Mouse (Mus musculus) forebrain, embryonic 11.5 days (tissue): Measurements from ENCODE around the gene Cipc. TPM values are rescaled to one million over a fixed set of nuclear protein-coding genes. Genes with fewer than 3 reads are reported as not detected.
A peak's percentile ranks its signal among the peaks of the same experiment; 100 is the strongest.

Experiments used
- ATAC-seq: fragments of 200-750 bp; cut with Nextera tagmentation; replicated peaks from 2 replicates; pipeline ENCODE4 v1.8.0; 2017; ENCODE audit warnings: moderate TSS enrichment; ENCODE audit not compliant: low FRiP score
- DNase-seq: peaks from one replicate; pipeline ENCODE4 v3.0.0-alpha.2; 2017; ENCODE audit warnings: low spot score
- H3K27ac ChIP-seq: fragments of 300-500 bp; sonication (generic); 2 replicates; pipeline ENCODE4 v1.5.1; 2014; ENCODE audit warnings: low read depth, low read length
- H3K27me3 ChIP-seq: fragments of 300-500 bp; sonication (generic); 2 replicates; pipeline ENCODE4 v1.6.1; 2014; ENCODE audit warnings: mild to moderate bottlenecking, low read length, mixed read lengths; ENCODE audit not compliant: control insufficient read depth, insufficient read depth
- H3K36me3 ChIP-seq: fragments of 300-500 bp; sonication (generic); 2 replicates; pipeline ENCODE4 v1.6.1; 2014; ENCODE audit warnings: mild to moderate bottlenecking, low read length, moderate library complexity, mixed read lengths; ENCODE audit not compliant: control insufficient read depth, insufficient read depth
- H3K4me1 ChIP-seq: fragments of 300-500 bp; sonication (generic); replicated peaks from 2 replicates; pipeline ENCODE4 v1.6.1; 2014; ENCODE audit warnings: low read length, mixed read lengths; ENCODE audit not compliant: control insufficient read depth, insufficient read depth
- H3K4me2 ChIP-seq: fragments of 300-500 bp; sonication (generic); 2 replicates; pipeline ENCODE4 v1.6.1; 2014; ENCODE audit warnings: low read depth, mild to moderate bottlenecking, low read length, moderate library complexity, mixed read lengths; ENCODE audit not compliant: severe bottlenecking
- H3K4me3 ChIP-seq: fragments of 300-500 bp; sonication (generic); 2 replicates; pipeline ENCODE4 v1.5.1; 2014; ENCODE audit warnings: low read depth, low read length
- H3K9ac ChIP-seq: fragments of 300-500 bp; sonication (generic); 2 replicates; pipeline ENCODE4 v1.6.1; 2014; ENCODE audit warnings: low read length
- H3K9me3 ChIP-seq: fragments of 300-500 bp; sonication (generic); 2 replicates; pipeline ENCODE4 v1.6.1; 2016; ENCODE audit warnings: low read length, mixed read lengths; ENCODE audit not compliant: control insufficient read depth
- WGBS: fragments of 180-500 bp; shearing (Covaris S2); extraction: QIAGEN DNeasy Blood & Tissue Kit; methylation state at CpG from one replicate; pipeline ENCODE4 v1.1.7; 2014; 5-methylcytosine and 5-hydroxymethylcytosine counted together
- polyA plus RNA-seq: library from polyadenylated mRNA; unstranded; fragments of >200 nt; fragmentation: Nextera tagmentation; extraction: Ambion mirVana; gene quantifications from 2 replicates; pipeline ENCODE4 v1.2.1, GENCODE M21; 2014

Gene Cipc
- polyA plus RNA-seq, 1 experiment from 2014 or later: 48.7 TPM

DNA sequence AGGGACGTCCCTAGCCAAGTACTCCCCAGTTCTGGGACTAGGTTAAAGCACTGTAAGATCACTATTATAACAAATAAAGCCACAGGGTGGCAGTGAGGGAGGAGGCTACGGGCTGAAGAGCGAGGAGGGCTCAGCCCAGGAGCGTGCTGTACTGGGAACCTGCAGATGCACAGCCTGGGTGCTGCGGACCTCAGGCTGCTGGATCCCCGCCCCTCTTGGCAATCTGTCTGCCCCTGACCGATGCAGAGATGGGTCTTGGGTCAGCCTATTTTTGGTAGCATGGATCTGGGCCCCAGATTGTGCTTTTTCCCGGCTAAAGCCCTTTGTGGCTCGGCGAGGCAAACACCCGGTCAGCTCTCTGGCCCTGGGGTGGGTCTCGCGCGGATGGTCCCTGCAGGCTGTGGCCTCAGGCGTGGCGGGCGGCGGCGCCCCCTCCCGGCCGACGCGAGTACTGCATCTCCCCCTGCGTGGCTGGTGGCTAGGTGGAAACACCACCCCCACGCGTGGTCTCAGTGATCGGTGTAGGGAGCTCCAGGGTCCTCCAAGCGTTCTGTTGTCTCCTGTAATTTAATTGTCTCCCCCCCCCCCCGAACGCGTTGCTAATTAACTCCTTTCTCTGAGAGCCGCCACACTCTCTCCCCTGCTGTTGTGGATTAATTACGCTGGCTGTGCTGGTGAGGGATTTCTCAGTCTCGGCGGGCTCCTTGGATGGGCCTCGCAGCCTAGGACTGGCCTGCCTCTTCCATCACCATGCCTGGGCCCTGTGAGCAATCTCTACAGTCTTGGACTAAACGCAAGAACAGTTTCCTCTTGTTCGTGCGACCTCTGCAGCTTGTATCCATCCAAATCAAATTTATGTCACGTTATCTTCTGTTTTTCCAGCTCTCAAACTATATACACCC is 27.8 kb downstream of the Cipc start:
- peak overlapping the region; percentile 66 for H3K4me2 ChIP-seq
- peak overlapping the region; percentile 28 for H3K4me3 ChIP-seq
- 5% methylated on average over 39 of the region's 40 CpGs for WGBS
- H3K4me1 ChIP-seq: peaks cover 14% of the 10 kb centered on the region
- DNase-seq: peak; percentile 91
- peak; percentile 86 for ATAC-seq
- peak overlapping the region; percentile 55 for H3K9ac ChIP-seq
- peak overlapping the region; percentile 51; the same call in 1 of the 2 replicates for H3K27ac ChIP-seq
- H3K27me3 ChIP-seq: no peaks in the 10 kb centered on the region; the same call in 1 of the 2 replicates
- no peaks in the 10 kb centered on the region for H3K36me3 ChIP-seq
- no peaks in the 10 kb centered on the region for H3K9me3 ChIP-seq

GRCm38 (mm10) chr12:86975761-86976160 is 28.9 kb downstream of the Cipc start:
- WGBS: 45% methylated on average over 10 of the region's 10 CpGs
- H3K4me2 ChIP-seq: no peak overlapping the region
- H3K9me3 ChIP-seq: no peaks in the 10 kb centered on the region
- H3K9ac ChIP-seq: no peak overlapping the region
- no peak overlapping the region for H3K27ac ChIP-seq
- H3K4me3 ChIP-seq: no peak overlapping the region
- ATAC-seq (no peak), DNase-seq (no peak)
- H3K27me3 ChIP-seq: no peaks in the 10 kb centered on the region; the same call in 1 of the 2 replicates
- H3K36me3 ChIP-seq: no peaks in the 10 kb centered on the region
- peaks cover 14% of the 10 kb centered on the region for H3K4me1 ChIP-seq

- DNase-seq (no peak), ATAC-seq (no peak)
- H3K4me3 ChIP-seq: no peak overlapping the region
- H3K4me2 ChIP-seq: no peak overlapping the region
- H3K36me3 ChIP-seq: no peaks in the 10 kb centered on the region
- H3K9ac ChIP-seq: no peak overlapping the region
- peaks cover 14% of the 10 kb centered on the region for H3K4me1 ChIP-seq
- no peaks in the 10 kb centered on the region for H3K9me3 ChIP-seq
- WGBS: 65% methylated on average over 6 of the region's 6 CpGs
- no peak overlapping the region for H3K27ac ChIP-seq
- H3K27me3 ChIP-seq: peaks cover 2% of the 10 kb centered on the region; the same call in 1 of the 2 replicates
These were observed 29.8 kb downstream of the Cipc start for GRCm38 (mm10) chr12:86976511-86977168.

DNA sequence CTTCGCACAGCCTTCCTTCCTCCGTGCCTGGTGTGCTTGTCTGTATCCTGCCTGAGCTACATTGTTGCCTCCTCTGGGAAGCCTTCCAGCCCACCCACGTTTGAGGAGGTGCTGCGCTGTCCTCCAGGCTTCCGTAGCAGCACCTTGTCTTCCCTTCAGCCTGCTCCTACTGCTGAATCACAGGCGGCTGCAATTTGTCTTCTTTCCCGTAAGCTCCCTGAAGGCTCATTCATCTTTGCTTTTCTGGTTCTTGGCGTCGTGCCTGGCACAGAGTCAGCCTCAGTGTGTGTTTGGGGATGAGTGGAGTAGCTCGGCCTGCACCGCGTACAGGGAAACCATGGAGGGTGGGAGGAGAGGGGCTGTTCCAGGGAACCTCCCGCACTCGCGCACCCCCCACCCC is 31.0 kb downstream of the Cipc start:
- 43% methylated on average over 15 of the region's 15 CpGs for whole genome bisulfite sequencing
- no peak overlapping the region for H3K4me3 ChIP-seq
- no peak for DNase-seq
- no peaks in the 10 kb centered on the region for H3K36me3 ChIP-seq
- no peaks in the 10 kb centered on the region for H3K9me3 ChIP-seq
- no peak overlapping the region for H3K27ac ChIP-seq
- H3K27me3 ChIP-seq: peaks cover 6% of the 10 kb centered on the region; the same call in 1 of the 2 replicates
- no peak overlapping the region for H3K4me2 ChIP-seq
- no peak overlapping the region for H3K9ac ChIP-seq
- H3K4me1 ChIP-seq: peaks cover 14% of the 10 kb centered on the region
- ATAC-seq: no peak

GRCm38 (mm10) chr12:86981180-86981579 is 34.3 kb downstream of the Cipc start:
- WGBS: 22% methylated on average over 9 of the region's 9 CpGs
- Histone ChIP-seq H3K4me2 (no peak overlapping the region), H3K36me3 (no peaks in the 10 kb centered on the region), H3K4me1 (peaks cover 8% of the 10 kb centered on the region; the same call in 1 of the 2 replicates), H3K4me3 (no peak overlapping the region), H3K27ac (no peak overlapping the region), H3K9ac (no peak overlapping the region), H3K27me3 (peaks cover 21% of the 10 kb centered on the region), H3K9me3 (no peaks in the 10 kb centered on the region)
- DNase-seq (no peak), ATAC-seq (no peak)

- peak overlapping the region; percentile 19; the same call in 1 of the 2 replicates for H3K4me3 ChIP-seq
- H3K4me1 ChIP-seq: peaks cover 8% of the 10 kb centered on the region; the same call in 1 of the 2 replicates
- H3K9me3 ChIP-seq: no peaks in the 10 kb centered on the region
- peak overlapping the region; percentile 47 for H3K4me2 ChIP-seq
- H3K27me3 ChIP-seq: peaks cover 27% of the 10 kb centered on the region
- no peak overlapping the region for H3K9ac ChIP-seq
- H3K27ac ChIP-seq: no peak overlapping the region
- DNase-seq (peak; percentile 88), ATAC-seq (peak; percentile 72; the same call in 1 of the 2 replicates)
- WGBS: 3% methylated on average over 28 of the region's 28 CpGs
- no peaks in the 10 kb centered on the region for H3K36me3 ChIP-seq
These were observed 36.8 kb downstream of the Cipc start for GRCm38 (mm10) chr12:86983470-86984193.

DNA sequence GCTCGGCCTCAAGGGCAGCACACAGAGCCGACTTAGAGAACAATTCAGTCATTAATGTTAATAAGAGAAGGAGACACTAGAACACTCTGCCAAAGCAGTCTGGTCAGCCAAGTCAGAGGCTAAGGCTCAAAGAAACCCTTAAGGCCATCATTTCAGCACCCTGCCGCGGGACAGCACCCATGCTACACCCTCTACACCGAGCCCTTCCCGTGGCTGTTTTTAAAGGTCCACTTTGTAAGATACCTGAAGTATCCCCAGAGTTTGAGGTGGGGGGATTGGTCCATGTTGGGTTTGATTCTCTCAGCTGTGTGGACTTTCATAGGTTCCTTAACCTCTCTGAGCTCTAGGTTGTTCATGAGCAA is 37.3 kb downstream of the Cipc start:
- H3K4me3 ChIP-seq: no peak overlapping the region

GRCm38 (mm10) chr12:86986562-86986961 is 39.7 kb downstream of the Cipc start:
- no peak for ATAC-seq
- no peak for DNase-seq

More for the DNA sequence above, 37.3 kb downstream of the Cipc start:
- Histone ChIP-seq H3K4me1 (peaks cover 10% of the 10 kb centered on the region; the same call in 1 of the 2 replicates), H3K36me3 (no peaks in the 10 kb centered on the region), H3K27ac (no peak overlapping the region), H3K9ac (no peak overlapping the region), H3K4me2 (no peak overlapping the region), H3K9me3 (no peaks in the 10 kb centered on the region), H3K27me3 (peaks cover 32% of the 10 kb centered on the region)
- WGBS: 10% methylated on average over 6 of the region's 6 CpGs
- no peak for ATAC-seq
- DNase-seq: peak; percentile 67

More at GRCm38 (mm10) chr12:86986562-86986961, 39.7 kb downstream of the Cipc start:
- H3K27me3 ChIP-seq: peaks cover 52% of the 10 kb centered on the region
- WGBS: 82% methylated on average over 4 of the region's 4 CpGs
- peaks cover 19% of the 10 kb centered on the region; the same call in 1 of the 2 replicates for H3K4me1 ChIP-seq
- no peak overlapping the region for H3K4me2 ChIP-seq
- H3K9me3 ChIP-seq: no peaks in the 10 kb centered on the region
- H3K36me3 ChIP-seq: no peaks in the 10 kb centered on the region
- no peak overlapping the region for H3K27ac ChIP-seq
- no peak overlapping the region for H3K9ac ChIP-seq
- no peak overlapping the region for H3K4me3 ChIP-seq
